ENCODE assay signal across 8 mouse cellular contexts in the genomic region with DNA sequence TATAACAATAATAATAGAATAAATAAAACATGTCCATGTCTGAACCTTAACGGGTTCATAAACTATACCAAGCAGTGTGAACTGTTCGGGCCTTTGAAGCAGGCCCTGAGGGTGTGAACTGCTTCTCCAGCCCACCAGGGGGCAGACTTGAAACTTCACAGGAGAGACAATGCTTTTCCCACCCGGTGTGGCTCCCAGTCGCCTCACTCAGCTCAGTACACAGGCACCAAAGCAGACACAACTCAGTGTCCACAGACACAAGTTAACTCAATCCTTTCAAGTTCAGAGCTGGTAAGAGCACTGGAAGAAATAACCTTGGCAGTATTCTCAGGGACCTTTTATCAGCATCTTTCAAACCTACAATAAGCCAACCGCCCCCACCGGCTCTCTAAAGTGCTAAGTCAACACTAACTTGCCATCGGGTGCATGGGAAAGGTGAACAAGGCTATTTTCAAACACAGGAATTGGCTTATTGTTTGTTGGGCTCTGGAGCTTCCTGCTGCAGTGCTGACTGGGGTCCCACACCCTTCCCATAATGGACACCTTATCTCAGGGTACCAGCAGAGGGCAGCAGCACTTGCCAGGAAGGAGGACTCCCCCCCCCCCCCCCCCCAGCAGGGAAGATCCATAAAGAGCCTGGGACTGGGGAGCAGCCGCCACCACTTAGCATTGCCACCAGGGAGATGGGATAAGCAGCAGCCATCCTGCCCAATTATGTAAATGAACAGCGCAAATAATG. TPM values are rescaled to one million over a fixed set of nuclear protein-coding genes. Genes with fewer than 3 reads are reported as not detected.
DNase-seq lines count a peak whose midpoint lies in the region; ATAC-seq lines count a peak whose summit lies in the region.

No protein-coding gene starts in this region.

- no peak overlapping the region; the same call in 1 of the 2 replicates for H3K9ac ChIP-seq in embryonic facial prominence, embryonic 14.5 days (ENCODE audit: low read depth, low read length)
- no peak overlapping the region for H3K9ac ChIP-seq in kidney, embryonic 14.5 days (ENCODE audit: low read depth, low read length)
- H3K9ac ChIP-seq in limb, embryonic 15.5 days = no peak overlapping the region

- peak; percentile 83 to 85 for DNase-seq in B cell, adult 2 months
- peak; percentile 72 for DNase-seq in adrenal gland, postnatal 25 days
- DNase-seq in embryonic facial prominence, embryonic 14.5 days (ENCODE audit: low spot score) = peak; percentile 85
- peak; percentile 88 for DNase-seq in heart, embryonic 10.5 days (ENCODE audit: low spot score)
- peak; percentile 82 for DNase-seq in splenic B cell, adult 2 months (ENCODE audit: low read depth, low spot score)

- H3K4me3 ChIP-seq in embryonic facial prominence, embryonic 14.5 days (ENCODE audit: low read depth, low read length) = no peak overlapping the region
- no peak overlapping the region for H3K4me3 ChIP-seq in heart, embryonic 10.5 days
- H3K4me3 ChIP-seq in kidney, embryonic 14.5 days (ENCODE audit: low read length) = no peak overlapping the region
- no peak overlapping the region for H3K4me3 ChIP-seq in limb, embryonic 15.5 days

- no peaks in the 10 kb centered on the region for H3K4me1 ChIP-seq in embryonic facial prominence, embryonic 14.5 days (ENCODE audit: control insufficient read depth, insufficient read depth, low read length)
- peaks cover 15% of the 10 kb centered on the region for H3K4me1 ChIP-seq in heart, embryonic 10.5 days
- H3K4me1 ChIP-seq in kidney, embryonic 14.5 days (ENCODE audit: control insufficient read depth, insufficient read depth, low read length) = no peaks in the 10 kb centered on the region; the same call in 1 of the 2 replicates
- H3K4me1 ChIP-seq in limb, embryonic 15.5 days = peaks cover 4% of the 10 kb centered on the region

- 38% methylated on average over 9 of the region's 9 CpGs for WGBS in embryonic facial prominence, embryonic 14.5 days
- 32% methylated on average over 9 of the region's 9 CpGs for WGBS in heart, embryonic 10.5 days
- WGBS in kidney, embryonic 14.5 days = 37% methylated on average over 9 of the region's 9 CpGs
- WGBS in limb, embryonic 15.5 days = 40% methylated on average over 9 of the region's 9 CpGs

- H3K4me2 ChIP-seq in embryonic facial prominence, embryonic 14.5 days (ENCODE audit: low read depth, low read length) = no peak overlapping the region
- H3K4me2 ChIP-seq in kidney, embryonic 14.5 days (replicated peaks; ENCODE audit: low read depth, low read length) = no peak overlapping the region
- H3K4me2 ChIP-seq in limb, embryonic 15.5 days = peak overlapping the region; percentile 12; the same call in 1 of the 2 replicates

- H3K36me3 ChIP-seq in embryonic facial prominence, embryonic 14.5 days (ENCODE audit: control insufficient read depth, insufficient read depth, low read length) = no peaks in the 10 kb centered on the region
- 0 out of 2 replicates have a peak, but pooled peaks cover under 1% of the 10 kb centered on the region for H3K36me3 ChIP-seq in heart, embryonic 10.5 days
- peaks cover 16% of the 10 kb centered on the region; the same call in 1 of the 2 replicates for H3K36me3 ChIP-seq in kidney, embryonic 14.5 days (ENCODE audit: control insufficient read depth, insufficient read depth, low read length)
- H3K36me3 ChIP-seq in limb, embryonic 15.5 days = no peaks in the 10 kb centered on the region
- H3K36me3 ChIP-seq in splenic B cell, adult 2 months (ENCODE audit: control insufficient read depth, insufficient read depth, low read length, poor library complexity, severe bottlenecking) = peaks cover 14% of the 10 kb centered on the region

- no peaks in the 10 kb centered on the region for H3K9me3 ChIP-seq in embryonic facial prominence, embryonic 14.5 days (ENCODE audit: control insufficient read depth, low read length)
- no peaks in the 10 kb centered on the region for H3K9me3 ChIP-seq in heart, embryonic 10.5 days
- no peaks in the 10 kb centered on the region for H3K9me3 ChIP-seq in kidney, embryonic 14.5 days (ENCODE audit: control insufficient read depth, low read length)
- no peaks in the 10 kb centered on the region for H3K9me3 ChIP-seq in limb, embryonic 15.5 days

- no peak overlapping the region for H3K27ac ChIP-seq in embryonic facial prominence, embryonic 14.5 days (replicated peaks; ENCODE audit: low read depth, low read length)
- H3K27ac ChIP-seq in heart, embryonic 10.5 days = 0 out of 2 replicates have a peak overlapping the region, but pooled peaks have one; percentile 44
- no peak overlapping the region for H3K27ac ChIP-seq in kidney, embryonic 14.5 days (ENCODE audit: low read depth, low read length)
- no peak overlapping the region for H3K27ac ChIP-seq in limb, embryonic 15.5 days

- H3K27me3 ChIP-seq in embryonic facial prominence, embryonic 14.5 days (replicated peaks; ENCODE audit: control insufficient read depth, insufficient read depth, low read length) = no peaks in the 10 kb centered on the region
- peaks cover 89% of the 10 kb centered on the region for H3K27me3 ChIP-seq in heart, embryonic 10.5 days (ENCODE audit: insufficient read depth, poor library complexity, severe bottlenecking)
- no peaks in the 10 kb centered on the region for H3K27me3 ChIP-seq in kidney, embryonic 14.5 days (ENCODE audit: control insufficient read depth, insufficient read depth, low read length)
- H3K27me3 ChIP-seq in limb, embryonic 15.5 days = no peaks in the 10 kb centered on the region
- H3K27me3 ChIP-seq in splenic B cell, adult 2 months (ENCODE audit: control insufficient read depth, insufficient read depth, low read length, poor library complexity, severe bottlenecking) = no peaks in the 10 kb centered on the region

- peak; percentile 81 for ATAC-seq in embryonic facial prominence, embryonic 14.5 days (ENCODE audit: low read depth)
- ATAC-seq in kidney, embryonic 14.5 days (ENCODE audit: low FRiP score, low TSS enrichment) = peak; percentile 82
- no peak for ATAC-seq in limb, embryonic 15.5 days (ENCODE audit: insufficient number of reproducible peaks, low FRiP score, low TSS enrichment, low read depth)
- peak; percentile 74 for ATAC-seq in monocyte, adult 5-6 weeks (replicated peaks; ENCODE audit: insufficient number of reproducible peaks, low FRiP score, low TSS enrichment, poor library complexity, severe bottlenecking)

RNA-seq across cellular contexts. Expression of a gene that starts 44.4 kb away (rescaled TPM):
- 1.00 and 1.6 TPM in 2 replicates for total RNA-seq in adrenal gland, postnatal 25 days (2021)
- 0.18 and 0.46 TPM in 2 replicates for polyA plus RNA-seq in embryonic facial prominence, embryonic 14.5 days (2014; fragmentation: Nextera tagmentation; extraction: Ambion mirVana)
- 2.5 and 5.9 TPM in 2 replicates for polyA plus RNA-seq in heart, embryonic 10.5 days (2016; fragmentation: Nextera tagmentation; extraction: Ambion mirVana)
- 0.14 and 0.34 TPM in 2 replicates for polyA plus RNA-seq in kidney, embryonic 14.5 days (2014; fragmentation: Nextera tagmentation; extraction: Ambion mirVana)
- 0.33 and 0.61 TPM in 2 replicates for polyA plus RNA-seq in limb, embryonic 15.5 days (2015; fragmentation: Nextera tagmentation; extraction: Ambion mirVana)
- 4.4 to 27.8 TPM (median 4.9 TPM) in 3 replicates for total RNA-seq in monocyte, adult 5-6 weeks (2017)
